Mouse (Mus musculus) heart, adult 2 months (tissue): ENCODE measurements at regions not wholly inside any gene's neighbourhood (a gene's known extent, or its start where the extent isn't known, plus 50 kb on each side); places are given as distances from the start of the nearest gene placed in this dataset.

ENCODE experiments used
- DNase-seq, 2 experiments: peaks; one replicate each; pipeline ENCODE4 v3.0.0; 2021
- H3K27ac ChIP-seq: fragments of 200-600 bp; 2 replicates; pipeline ENCODE4 v1.8.1; 2022
- H3K27me3 ChIP-seq: fragments of 200-500 bp; 2 replicates; pipeline ENCODE4 v1.6.1; 2012; ENCODE audit warnings: mild to moderate bottlenecking, low read length, inconsistent platforms, mixed read lengths; ENCODE audit not compliant: control insufficient read depth, insufficient read depth
- H3K36me3 ChIP-seq: fragments of 200-500 bp; 2 replicates; pipeline ENCODE4 v1.6.1; 2012; ENCODE audit warnings: low read length, inconsistent platforms; ENCODE audit not compliant: control insufficient read depth, insufficient read depth
- H3K4me1 ChIP-seq: fragments of 200-500 bp; 2 replicates; pipeline ENCODE4 v1.6.1; 2011; ENCODE audit warnings: low read length; ENCODE audit not compliant: control insufficient read depth, insufficient read depth
- H3K4me3 ChIP-seq: fragments of 200-600 bp; 2 replicates; pipeline ENCODE4 v1.8.1; 2022
- H3K79me2 ChIP-seq: fragments of 200-500 bp; replicated peaks from 2 replicates; pipeline ENCODE4 v1.6.1; 2012; ENCODE audit warnings: mild to moderate bottlenecking, inconsistent platforms, low read length, moderate library complexity, mixed read lengths; ENCODE audit not compliant: control insufficient read depth, insufficient read depth
- H3K9ac ChIP-seq: fragments of 200-500 bp; 2 replicates; pipeline ENCODE4 v1.6.1; 2012; ENCODE audit warnings: low read depth, mild to moderate bottlenecking, control low read depth, inconsistent platforms, low read length, mixed read lengths
- CTCF ChIP-seq: fragments of 200-600 bp; IDR thresholded peaks from 2 replicates; pipeline ENCODE4 v1.8.1; 2022; ENCODE audit warnings: antibody characterized with exemption, mild to moderate bottlenecking, moderate library complexity
- EP300 ChIP-seq: fragments of 200-500 bp; IDR thresholded peaks from 2 replicates; pipeline ENCODE4 v1.6.1; 2011; ENCODE audit warnings: low read depth, low read length, control low read depth; ENCODE audit not compliant: insufficient read depth
- POLR2A ChIP-seq: fragments of 200-500 bp; IDR thresholded peaks from 2 replicates; pipeline ENCODE4 v1.6.1; 2011; ENCODE audit warnings: mild to moderate bottlenecking, low read depth, low read length, control low read depth; ENCODE audit not compliant: insufficient read depth
- WGBS: fragments of 180-500 bp; shearing (Covaris S2); methylation state at CpG from one replicate; pipeline ENCODE4 v1.1.7; 2018; 5-methylcytosine and 5-hydroxymethylcytosine counted together
- intact Hi-C: fragments of 180-260 bp; cut with DNase I; formaldehyde crosslinking; loops from one replicate; pipeline ENCODE4 v1.15.1; 2025

- H3K79me2 ChIP-seq = no peaks in the 10 kb centered on the region
- intact Hi-C loops = no loop called here
- DNase-seq = no peak
- H3K4me3 ChIP-seq = no peak overlapping the region
- 23% methylated on average over 2 of the region's 2 CpGs for WGBS
- no peak overlapping the region for H3K27ac ChIP-seq
- no peaks in the 10 kb centered on the region for H3K27me3 ChIP-seq
- no peaks in the 10 kb centered on the region for H3K4me1 ChIP-seq
- no peak for TF ChIP-seq POLR2A
- TF ChIP-seq EP300 = no peak
- no peak for TF ChIP-seq CTCF
- H3K9ac ChIP-seq = no peak overlapping the region
- H3K36me3 ChIP-seq = no peaks in the 10 kb centered on the region
Observed at GRCm38 (mm10) chr14:85814920-85815319, 1326.1 kb downstream of the Diaph3 start.

- Histone ChIP-seq H3K27ac (no peak overlapping the region), H3K36me3 (no peaks in the 10 kb centered on the region), H3K79me2 (no peaks in the 10 kb centered on the region), H3K9ac (no peak overlapping the region), H3K4me3 (no peak overlapping the region), H3K4me1 (no peaks in the 10 kb centered on the region), H3K27me3 (no peaks in the 10 kb centered on the region)
- TF ChIP-seq EP300 (no peak), CTCF (no peak), POLR2A (no peak)
- no peak for DNase-seq
- intact Hi-C loops = no loop called here
- 66% methylated on average over 3 of the region's 3 CpGs for WGBS
Observed at GRCm38 (mm10) chr14:85784386-85784785, 1341.0 kb downstream of the Pcdh17 start.

GRCm38 (mm10) chr14:85770636-85771035 is 1327.3 kb downstream of the Pcdh17 start:
- H3K27ac ChIP-seq = no peak overlapping the region
- H3K27me3 ChIP-seq = no peaks in the 10 kb centered on the region
- intact Hi-C loops = no loop called here
- no peak for DNase-seq
- 78% methylated on average over 4 of the region's 4 CpGs for WGBS
- H3K9ac ChIP-seq = no peak overlapping the region
- no peak overlapping the region for H3K4me3 ChIP-seq
- H3K36me3 ChIP-seq = no peaks in the 10 kb centered on the region
- no peak for TF ChIP-seq EP300
- TF ChIP-seq POLR2A = no peak
- TF ChIP-seq CTCF = no peak
- H3K79me2 ChIP-seq = no peaks in the 10 kb centered on the region
- H3K4me1 ChIP-seq = no peaks in the 10 kb centered on the region

- H3K4me3 ChIP-seq = no peak overlapping the region
- no peak overlapping the region for H3K27ac ChIP-seq
- H3K4me1 ChIP-seq = no peaks in the 10 kb centered on the region
- no peak for DNase-seq
- H3K36me3 ChIP-seq = no peaks in the 10 kb centered on the region
- TF ChIP-seq EP300 = no peak
- TF ChIP-seq CTCF = no peak
- no peak for TF ChIP-seq POLR2A
- H3K27me3 ChIP-seq = no peaks in the 10 kb centered on the region
- 75% methylated on average over 5 of the region's 5 CpGs for WGBS
- intact Hi-C loops = no loop called here
- no peaks in the 10 kb centered on the region for H3K79me2 ChIP-seq
- H3K9ac ChIP-seq = no peak overlapping the region
Observed at GRCm38 (mm10) chr14:85768301-85768700, 1324.9 kb downstream of the Pcdh17 start.

GRCm38 (mm10) chr14:85757343-85757742 is 1314.0 kb downstream of the Pcdh17 start:
- H3K4me1 ChIP-seq = no peaks in the 10 kb centered on the region
- intact Hi-C loops = no loop called here

GRCm38 (mm10) chr14:85738567-85738966 is 1295.2 kb downstream of the Pcdh17 start:
- no peaks in the 10 kb centered on the region for H3K27me3 ChIP-seq
- no peak for TF ChIP-seq POLR2A
- no peak for TF ChIP-seq EP300
- no peak for TF ChIP-seq CTCF
- H3K79me2 ChIP-seq = no peaks in the 10 kb centered on the region
- H3K36me3 ChIP-seq = no peaks in the 10 kb centered on the region
- no peak overlapping the region for H3K4me3 ChIP-seq
- no peak overlapping the region for H3K27ac ChIP-seq
- intact Hi-C loops = no loop called here
- no peak overlapping the region for H3K9ac ChIP-seq
- WGBS = 86% methylated on average over 4 of the region's 4 CpGs
- DNase-seq = no peak
- no peaks in the 10 kb centered on the region for H3K4me1 ChIP-seq

More at GRCm38 (mm10) chr14:85757343-85757742, 1314.0 kb downstream of the Pcdh17 start:
- Histone ChIP-seq H3K36me3 (no peaks in the 10 kb centered on the region), H3K27me3 (no peaks in the 10 kb centered on the region), H3K27ac (no peak overlapping the region), H3K4me3 (no peak overlapping the region), H3K79me2 (no peaks in the 10 kb centered on the region), H3K9ac (no peak overlapping the region)
- 93% methylated on average over 1 of the region's 1 CpGs for WGBS
- no peak for DNase-seq
- no peak for TF ChIP-seq POLR2A
- TF ChIP-seq EP300 = no peak
- no peak for TF ChIP-seq CTCF
